Mouse (Mus musculus) right cerebral cortex, adult 18-20 months (tissue): ENCODE data around the gene Dus1l.
"Not testable (repeated sequence)": the region's sequence is repeated elsewhere in the genome, so short reads cannot be mapped to it uniquely, and the experiment has no call there.

Experiments
- DNase-seq: peaks from one replicate; pipeline ENCODE4 v3.0.0; 2022; ENCODE audit warnings: mixed read lengths

Dus1l gene

GRCm38 (mm10) chr11:120775774-120776469, 20.3 kb downstream of the Dus1l start:
- peak; percentile 91 for DNase-seq

- DNase-seq, result no peak
Observed at GRCm38 (mm10) chr11:120773463-120774190, 22.6 kb downstream of the Dus1l start.

GRCm38 (mm10) chr11:120772749-120773148, 23.5 kb downstream of the Dus1l start:
- DNase-seq, result no peak

- no peak for DNase-seq
Observed at GRCm38 (mm10) chr11:120768206-120768605, 28.0 kb downstream of the Dus1l start.

- DNase-seq, result not testable (repeated sequence)
Observed at GRCm38 (mm10) chr11:120767023-120767422, 29.2 kb downstream of the Dus1l start.

GRCm38 (mm10) chr11:120763121-120763999, 32.8 kb downstream of the Dus1l start:
- DNase-seq, result not testable (repeated sequence)

- not testable (repeated sequence) for DNase-seq
Observed at GRCm38 (mm10) chr11:120762672-120763041, 33.5 kb downstream of the Dus1l start, which contains the start of gene Hmga1b. TSS of gene Hmga1b (plus strand) at chr11:120762794.

- no peak for DNase-seq
Observed at GRCm38 (mm10) chr11:120761811-120762671, 34.2 kb downstream of the Dus1l start.

- DNase-seq, result no peak
Observed at GRCm38 (mm10) chr11:120760236-120760635, 36.0 kb downstream of the Dus1l start.

- DNase-seq, result no peak
Observed at GRCm38 (mm10) chr11:120751606-120752005, 44.6 kb downstream of the Dus1l start.

- no peak for DNase-seq
Observed at GRCm38 (mm10) chr11:120749430-120749829, 46.8 kb downstream of the Dus1l start.

- DNase-seq, result no peak
Observed at GRCm38 (mm10) chr11:120747974-120748373, 48.2 kb downstream of the Dus1l start.

GRCm38 (mm10) chr11:120744121-120744701, 52.0 kb downstream of the Dus1l start:
- no peak for DNase-seq

GRCm38 (mm10) chr11:120740981-120741380, 55.2 kb downstream of the Dus1l start:
- DNase-seq, result no peak
